Mouse (Mus musculus) cerebellum, adult 18-20 months (tissue): ENCODE data around the gene Lrrc27.

Source experiments
- DNase-seq, 2 experiments: peaks; one replicate each; pipeline ENCODE4 v3.0.0; 2021

Gene Lrrc27

GRCm38 (mm10) chr7:139212754-139213745 lies at the start of gene Lrrc27, which contains the start of gene Stk32c:
Lrrc27 (plus strand) TSS chr7:139212988.
Stk32c (minus strand) TSS chr7:139213307.
- peak; percentile 98 for DNase-seq

- no peak for DNase-seq
These were observed 48.4 kb upstream of the Lrrc27 start for GRCm38 (mm10) chr7:139164410-139164809.

- DNase-seq = no peak
These were observed 43.6 kb upstream of the Lrrc27 start for GRCm38 (mm10) chr7:139169143-139169542.

GRCm38 (mm10) chr7:139179299-139179698 lies 33.5 kb upstream of the Lrrc27 start:
- no peak for DNase-seq

- DNase-seq = no peak
These were observed 32.7 kb upstream of the Lrrc27 start for GRCm38 (mm10) chr7:139180058-139180457.

- DNase-seq = no peak
These were observed 28.4 kb upstream of the Lrrc27 start for GRCm38 (mm10) chr7:139184396-139184795.

GRCm38 (mm10) chr7:139184846-139185245 lies 27.9 kb upstream of the Lrrc27 start:
- no peak for DNase-seq

- DNase-seq = no peak
These were observed 26.8 kb upstream of the Lrrc27 start for GRCm38 (mm10) chr7:139185971-139186370.

- no peak for DNase-seq
These were observed 26.4 kb upstream of the Lrrc27 start for GRCm38 (mm10) chr7:139186436-139186835.

- no peak for DNase-seq
These were observed 25.5 kb upstream of the Lrrc27 start for GRCm38 (mm10) chr7:139187277-139187676.

- peak; percentile 75 to 78 for DNase-seq
These were observed 24.8 kb upstream of the Lrrc27 start for GRCm38 (mm10) chr7:139187771-139188633.

- no peak for DNase-seq
These were observed 24.1 kb upstream of the Lrrc27 start for GRCm38 (mm10) chr7:139188634-139189207.

- no peak for DNase-seq
These were observed 22.2 kb upstream of the Lrrc27 start for GRCm38 (mm10) chr7:139190616-139191015.

GRCm38 (mm10) chr7:139191619-139192018 lies 21.2 kb upstream of the Lrrc27 start:
- no peak for DNase-seq

- no peak for DNase-seq
These were observed 15.8 kb upstream of the Lrrc27 start for GRCm38 (mm10) chr7:139197022-139197421.

GRCm38 (mm10) chr7:139200108-139200507 lies 12.7 kb upstream of the Lrrc27 start:
- DNase-seq = peak; percentile 77 to 81

- no peak for DNase-seq
These were observed 11.6 kb upstream of the Lrrc27 start for GRCm38 (mm10) chr7:139201209-139201608.

- DNase-seq = peak; percentile 39 to 61
These were observed 4.6 kb upstream of the Lrrc27 start for GRCm38 (mm10) chr7:139208023-139208772.

GRCm38 (mm10) chr7:139208773-139209095 lies 4.1 kb upstream of the Lrrc27 start:
- DNase-seq = no peak

GRCm38 (mm10) chr7:139211761-139212160 lies 1.0 kb upstream of the Lrrc27 start:
- DNase-seq = no peak

GRCm38 (mm10) chr7:139213751-139214150 lies 963 bp downstream of the Lrrc27 start:
- DNase-seq = no peak

GRCm38 (mm10) chr7:139214160-139214559 lies 1.4 kb downstream of the Lrrc27 start:
- no peak for DNase-seq
